Mouse (Mus musculus) kidney, embryonic 16.5 days (tissue): Measurements from ENCODE around the gene Sin3a. TPM values are rescaled to one million over a fixed set of nuclear protein-coding genes. Genes with fewer than 3 reads are reported as not detected.
A peak's percentile ranks its signal among the peaks of the same experiment; 100 is the strongest.

Experiments used
- ATAC-seq: fragments of 200-750 bp; cut with Nextera tagmentation; 2 replicates; pipeline ENCODE4 v1.8.0; 2017; ENCODE audit warnings: moderate TSS enrichment; ENCODE audit not compliant: low FRiP score, low TSS enrichment
- H3K27ac ChIP-seq: fragments of 300-500 bp; sonication (generic); 2 replicates; pipeline ENCODE4 v1.5.1; 2014; ENCODE audit warnings: low read length
- H3K27me3 ChIP-seq: fragments of 300-500 bp; sonication (generic); 2 replicates; pipeline ENCODE4 v1.6.1; 2014; ENCODE audit warnings: low read length, control low read depth, mixed read lengths; ENCODE audit not compliant: insufficient read depth
- H3K36me3 ChIP-seq: fragments of 300-500 bp; sonication (generic); 2 replicates; pipeline ENCODE4 v1.6.1; 2014; ENCODE audit warnings: low read length, control low read depth, mixed read lengths; ENCODE audit not compliant: insufficient read depth
- H3K4me1 ChIP-seq: fragments of 300-500 bp; sonication (generic); 2 replicates; pipeline ENCODE4 v1.6.1; 2014; ENCODE audit warnings: low read length, control low read depth, mixed read lengths; ENCODE audit not compliant: insufficient read depth
- H3K4me2 ChIP-seq: fragments of 300-500 bp; sonication (generic); replicated peaks from 2 replicates; pipeline ENCODE4 v1.6.1; 2014; ENCODE audit warnings: low read depth, low read length
- H3K4me3 ChIP-seq: fragments of 300-500 bp; sonication (generic); 2 replicates; pipeline ENCODE4 v1.5.1; 2014; ENCODE audit warnings: mild to moderate bottlenecking, low read length
- H3K9ac ChIP-seq: fragments of 300-500 bp; sonication (generic); replicated peaks from 2 replicates; pipeline ENCODE4 v1.6.1; 2014; ENCODE audit warnings: low read length
- H3K9me3 ChIP-seq: fragments of 300-500 bp; sonication (generic); 2 replicates; pipeline ENCODE4 v1.6.1; 2016; ENCODE audit warnings: low read length, control low read depth
- WGBS: fragments of 180-500 bp; shearing (Covaris S2); extraction: QIAGEN DNeasy Blood & Tissue Kit; methylation state at CpG from one replicate; pipeline ENCODE4 v1.1.7; 2014; 5-methylcytosine and 5-hydroxymethylcytosine counted together
- polyA plus RNA-seq: library from polyadenylated mRNA; unstranded; fragments of >200 nt; fragmentation: Nextera tagmentation; extraction: Ambion mirVana; gene quantifications from 2 replicates; pipeline ENCODE4 v1.2.1, GENCODE M21; 2015

Sin3a gene
- polyA plus RNA-seq, result 36.7 and 42.3 TPM in 2 replicates

DNA sequence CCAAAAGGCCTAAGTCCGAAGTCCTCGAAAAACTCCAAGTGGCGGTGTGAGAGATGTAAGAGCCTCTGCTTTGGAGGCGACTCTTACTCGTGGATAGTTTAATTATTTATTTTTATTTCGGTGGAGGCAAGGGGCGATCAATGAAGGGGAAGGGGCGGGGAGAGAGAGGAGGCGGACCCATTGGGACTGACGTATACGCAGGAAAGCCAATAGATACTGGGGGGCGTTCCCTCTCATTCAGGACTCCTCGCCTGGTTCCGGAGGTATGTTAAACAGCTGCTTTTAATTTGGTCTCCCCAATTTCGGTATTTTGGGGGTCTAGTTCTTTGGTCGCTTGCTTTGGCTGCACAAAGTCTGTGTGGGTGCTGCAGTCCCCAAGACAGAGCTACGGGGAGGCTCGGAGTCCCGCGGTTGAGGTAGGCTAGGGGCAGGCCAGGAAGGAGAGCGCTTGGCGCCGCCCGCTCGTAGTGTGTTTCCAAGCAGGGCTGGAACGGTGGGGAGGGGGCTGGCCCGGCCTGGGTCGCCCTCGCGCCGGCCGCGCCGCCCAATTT, at the start of gene Sin3a:
TSS of gene Sin3a (plus strand) at position 240 of the 551 bp plus-strand sequence.
- no peaks in the 10 kb centered on the region for H3K9me3 ChIP-seq
- peak within 1 kb of the TSS; percentile 100 for H3K27ac ChIP-seq
- H3K4me1 ChIP-seq, result peaks cover 11% of the 10 kb centered on the region
- H3K4me2 ChIP-seq, result peak within 1 kb of the TSS; percentile 87
- under 1% methylated on average over 34 of the region's 34 CpGs for WGBS
- peak within 1 kb of the TSS; percentile 85 for H3K9ac ChIP-seq
- no peaks in the 10 kb centered on the region for H3K27me3 ChIP-seq
- peak within 1 kb of the TSS; percentile 75 for H3K4me3 ChIP-seq
- no peaks in the 10 kb centered on the region for H3K36me3 ChIP-seq
- ATAC-seq, result no peak

GRCm38 (mm10) chr9:57031756-57032155, 40.1 kb upstream of the Sin3a start:
- H3K9me3 ChIP-seq, result no peaks in the 10 kb centered on the region
- no peak overlapping the region for H3K4me2 ChIP-seq
- no peaks in the 10 kb centered on the region for H3K4me1 ChIP-seq
- 83% methylated on average over 1 of the region's 1 CpGs for whole genome bisulfite sequencing
- ATAC-seq, result no peak
- no peak overlapping the region for H3K9ac ChIP-seq
- no peaks in the 10 kb centered on the region for H3K27me3 ChIP-seq
- peaks cover 43% of the 10 kb centered on the region for H3K36me3 ChIP-seq
- no peak overlapping the region for H3K4me3 ChIP-seq
- no peak overlapping the region for H3K27ac ChIP-seq

DNA sequence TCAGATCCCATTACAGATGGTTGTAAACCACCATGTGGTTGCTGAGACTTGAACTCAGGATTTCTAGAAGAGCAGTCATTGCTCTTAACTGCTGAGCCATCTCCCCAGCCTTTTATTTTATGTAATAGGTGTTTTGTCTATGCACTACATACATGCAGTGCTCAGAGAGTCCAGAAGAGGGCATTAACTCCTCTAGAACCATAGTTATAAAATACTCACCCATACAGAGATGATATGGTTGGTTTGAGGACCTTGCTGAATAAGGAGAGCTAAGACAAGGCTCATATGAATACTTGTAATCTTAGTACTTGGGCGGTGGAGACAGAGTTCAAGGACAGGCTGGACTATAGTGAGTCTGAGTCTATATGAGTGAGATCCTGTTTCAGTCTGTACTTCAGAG, 15.6 kb upstream of the Sin3a start:
- H3K4me2 ChIP-seq, result no peak overlapping the region
- no peak overlapping the region for H3K27ac ChIP-seq
- no peaks in the 10 kb centered on the region for H3K9me3 ChIP-seq
- no peak overlapping the region for H3K4me3 ChIP-seq
- no peak for ATAC-seq
- no peak overlapping the region for H3K9ac ChIP-seq
- H3K27me3 ChIP-seq, result no peaks in the 10 kb centered on the region
- 97% methylated on average over 1 of the region's 1 CpGs for WGBS
- peaks cover 26% of the 10 kb centered on the region for H3K36me3 ChIP-seq
- H3K4me1 ChIP-seq, result no peaks in the 10 kb centered on the region

DNA sequence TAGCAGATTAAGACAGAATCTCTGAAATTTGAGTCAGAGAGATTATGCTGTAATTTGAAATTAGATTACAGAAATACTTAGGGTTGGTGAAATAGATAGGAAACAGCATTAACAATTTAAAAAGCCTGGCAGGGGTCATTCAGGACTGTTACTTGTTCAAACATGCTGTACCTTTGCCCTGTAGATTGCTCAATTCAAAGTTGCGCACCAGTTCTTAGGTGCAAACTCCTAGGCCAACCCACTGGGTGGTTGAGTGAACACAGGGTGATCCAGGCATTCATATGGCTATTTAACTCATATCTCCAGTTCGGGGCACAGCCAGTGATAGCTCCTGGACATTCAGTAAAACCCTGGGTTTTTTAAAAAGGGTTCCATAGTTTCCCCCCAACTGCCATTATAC, 7.7 kb upstream of the Sin3a start:
- WGBS, result 90% methylated on average over 2 of the region's 2 CpGs

GRCm38 (mm10) chr9:57068266-57068665, 3.6 kb upstream of the Sin3a start:
- Histone ChIP-seq H3K27me3 (no peaks in the 10 kb centered on the region), H3K36me3 (peaks cover 5% of the 10 kb centered on the region; the same call in 1 of the 2 replicates), H3K9ac (no peak overlapping the region), H3K4me1 (no peaks in the 10 kb centered on the region), H3K9me3 (no peaks in the 10 kb centered on the region), H3K27ac (no peak overlapping the region), H3K4me2 (no peak overlapping the region), H3K4me3 (no peak overlapping the region)
- no peak for ATAC-seq
- 76% methylated on average over 3 of the region's 3 CpGs for WGBS

More for the DNA sequence above, 7.7 kb upstream of the Sin3a start:
- H3K27ac ChIP-seq, result no peak overlapping the region
- H3K36me3 ChIP-seq, result peaks cover 23% of the 10 kb centered on the region
- no peak for ATAC-seq
- H3K9ac ChIP-seq, result no peak overlapping the region
- no peak overlapping the region for H3K4me3 ChIP-seq
- H3K27me3 ChIP-seq, result no peaks in the 10 kb centered on the region
- no peaks in the 10 kb centered on the region for H3K9me3 ChIP-seq
- no peak overlapping the region for H3K4me2 ChIP-seq
- H3K4me1 ChIP-seq, result no peaks in the 10 kb centered on the region

GRCm38 (mm10) chr9:57070262-57070661, 1.6 kb upstream of the Sin3a start:
- Histone ChIP-seq H3K4me3 (no peak overlapping the region), H3K4me2 (no peak overlapping the region), H3K9ac (no peak overlapping the region), H3K27me3 (no peaks in the 10 kb centered on the region), H3K9me3 (no peaks in the 10 kb centered on the region), H3K27ac (no peak overlapping the region), H3K36me3 (no peaks in the 10 kb centered on the region), H3K4me1 (peaks cover 11% of the 10 kb centered on the region)
- 43% methylated on average over 1 of the region's 1 CpGs for WGBS
- no peak for ATAC-seq

DNA sequence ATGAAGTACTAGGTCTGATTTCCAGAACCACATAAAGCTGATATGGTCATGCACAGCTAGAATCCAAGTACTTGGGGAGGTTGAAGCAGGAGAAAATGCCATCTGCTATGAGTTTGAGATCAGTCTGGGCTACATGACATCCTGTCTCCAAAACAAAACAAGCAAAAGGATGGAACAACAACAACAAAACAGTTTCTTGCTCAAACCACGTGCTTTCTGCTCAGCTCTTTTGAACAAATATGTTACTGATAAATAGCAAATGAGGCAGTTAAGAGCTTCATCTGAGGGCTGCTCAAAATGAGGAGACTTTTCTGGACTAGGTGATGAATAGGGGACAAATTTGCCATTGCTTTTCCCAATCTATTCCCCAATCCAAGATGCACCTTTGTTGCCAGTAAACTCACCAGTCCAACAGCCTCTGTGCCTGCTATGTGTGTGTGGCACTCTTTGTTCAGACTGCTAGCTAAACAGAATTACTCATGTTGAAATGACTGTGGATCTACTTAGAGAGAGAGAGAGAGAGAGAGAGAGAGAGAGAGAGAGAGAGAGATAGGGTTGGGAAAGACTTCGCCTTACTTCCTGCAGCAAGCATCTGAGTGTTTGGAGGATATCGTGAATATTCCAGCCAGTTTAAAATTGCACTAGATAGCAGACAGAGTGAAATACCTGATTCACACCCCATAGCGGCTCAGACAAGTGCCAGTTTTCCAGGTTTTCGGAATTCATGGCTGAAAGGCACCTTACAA, 867 bp upstream of the Sin3a start:
- Histone ChIP-seq H3K27me3 (no peaks in the 10 kb centered on the region), H3K27ac (peak overlapping the region; percentile 69), H3K9ac (peak overlapping the region; percentile 85), H3K4me1 (peaks cover 11% of the 10 kb centered on the region), H3K4me3 (peak overlapping the region; percentile 75), H3K9me3 (no peaks in the 10 kb centered on the region), H3K36me3 (no peaks in the 10 kb centered on the region), H3K4me2 (peak overlapping the region; percentile 87)
- WGBS, result 16% methylated on average over 5 of the region's 5 CpGs
- no peak for ATAC-seq

DNA sequence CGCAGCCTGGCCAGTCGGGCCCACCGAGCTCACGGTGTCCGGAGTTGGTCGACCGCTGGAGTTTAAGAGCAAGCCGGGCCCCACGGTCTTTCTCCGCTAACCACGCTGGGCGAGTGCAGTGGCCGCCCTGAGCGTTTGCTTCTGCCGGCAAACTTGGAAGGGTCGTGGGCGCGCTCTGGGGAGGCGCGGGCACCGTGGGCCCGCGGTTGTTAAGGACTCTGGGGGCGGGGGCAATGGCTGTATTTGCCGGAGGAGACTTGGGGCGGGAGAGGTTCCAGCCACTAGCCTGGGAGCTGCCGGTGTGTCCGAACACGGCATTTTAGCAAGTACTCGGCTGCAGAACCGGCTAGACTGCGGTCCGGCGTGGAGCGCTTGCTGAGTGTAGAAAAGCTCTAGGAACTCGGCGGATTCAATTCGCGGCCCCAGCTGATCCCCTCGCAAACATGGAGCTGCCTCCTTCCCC, 717 bp downstream of the Sin3a start:
- no peak for ATAC-seq
- no peaks in the 10 kb centered on the region for H3K36me3 ChIP-seq
- peak overlapping the region; percentile 100 for H3K27ac ChIP-seq
- H3K4me2 ChIP-seq, result peak overlapping the region; percentile 87
- peak overlapping the region; percentile 75 for H3K4me3 ChIP-seq
- WGBS, result 0% methylated on average over 40 of the region's 40 CpGs
- no peaks in the 10 kb centered on the region for H3K27me3 ChIP-seq
- peak overlapping the region; percentile 85 for H3K9ac ChIP-seq
- peaks cover 16% of the 10 kb centered on the region for H3K4me1 ChIP-seq
- H3K9me3 ChIP-seq, result no peaks in the 10 kb centered on the region

- Histone ChIP-seq H3K4me2 (peak overlapping the region; percentile 96), H3K4me1 (peaks cover 21% of the 10 kb centered on the region), H3K9me3 (no peaks in the 10 kb centered on the region), H3K4me3 (peak overlapping the region; percentile 75), H3K27ac (peak overlapping the region; percentile 100), H3K27me3 (no peaks in the 10 kb centered on the region), H3K9ac (peak overlapping the region; percentile 89), H3K36me3 (no peaks in the 10 kb centered on the region)
- 0% methylated on average over 50 of the region's 54 CpGs for WGBS
- peak; percentile 78 for ATAC-seq
These were observed 1.3 kb downstream of the Sin3a start for GRCm38 (mm10) chr9:57072989-57073789.
